Mouse (Mus musculus) left cerebral cortex, postnatal 14 days (tissue): ENCODE measurements around the gene Sfta2. TPM values are rescaled to one million over a fixed set of nuclear protein-coding genes. Genes with fewer than 3 reads are reported as not detected.

Source experiments
- DNase-seq, 2 experiments: peaks; one replicate each; pipeline ENCODE4 v3.0.0; 2021 to 2022; ENCODE audit warnings: low spot score in 2 of 2, mixed read lengths in 1 of 2
- intact Hi-C: fragments of 180-260 bp; cut with DNase I; formaldehyde crosslinking; loops from one replicate; pipeline ENCODE4 v1.15.1; 2025
- total RNA-seq, 2 experiments: library from RNA; stranded (reverse); gene quantifications; 2 replicates each; pipeline ENCODE4 v1.2.3; 2021

The Sfta2 gene
- total RNA-seq, 2 experiments from 2014 or later: not detected

GRCm38 (mm10) chr17:35697759-35698500, 96.6 kb downstream of the Sfta2 start:
- intact Hi-C loops: loop anchor here (5.0 kb wide), 1 partner anchor 39 kb away; no protein-coding TSS in a partner anchor
- peak; percentile 42 to 78 for DNase-seq

GRCm38 (mm10) chr17:35698501-35698883, 97.1 kb downstream of the Sfta2 start:
- no peak for DNase-seq
- intact Hi-C loops: loop anchor here (5.0 kb wide), 1 partner anchor 39 kb away; no protein-coding TSS in a partner anchor

GRCm38 (mm10) chr17:35699919-35700318, 98.6 kb downstream of the Sfta2 start:
- intact Hi-C loops: loop anchor here (5.0 kb wide), 1 partner anchor 37 kb away; no protein-coding TSS in a partner anchor
- DNase-seq: peak; percentile 55 to 63

Other genes starting within 250 kb of the Sfta2 start
- 1 to 10 TPM in 1 of 2 experiments, under 1 TPM in 1; 0.85 to 1.4 TPM for gene H2-Q4, start 221.9 kb upstream of the Sfta2 start, total RNA-seq
- gene H2-Q6, start 176.7 kb upstream of the Sfta2 start, total RNA-seq: not detected
- gene H2-Q7, start 162.4 kb upstream of the Sfta2 start, total RNA-seq: under 1 TPM; 0.35 to 0.36 TPM
- under 1 TPM; 0.13 to 0.27 TPM for gene H2-Q10, start 131.5 kb upstream of the Sfta2 start, total RNA-seq
- under 1 TPM in 1 of 2 experiments, not detected in 1; 0.25 TPM for gene Pou5f1, start 95.5 kb upstream of the Sfta2 start, total RNA-seq
- gene Tcf19, start 84.7 kb upstream of the Sfta2 start, total RNA-seq: 1 to 10 TPM; 8.6 to 9.5 TPM
- 1 to 10 TPM; 8.1 to 9.1 TPM for gene Cchcr1, start 84.4 kb upstream of the Sfta2 start, total RNA-seq
- gene Psors1c2, start 68.3 kb upstream of the Sfta2 start, total RNA-seq: under 1 TPM; 0.55 to 0.72 TPM
- gene Cdsn, start 49.4 kb upstream of the Sfta2 start, total RNA-seq: under 1 TPM; 0.68 to 0.79 TPM
- not detected for gene 2300002M23Rik, start 34.1 kb upstream of the Sfta2 start, total RNA-seq
- gene Gm9573, start 25.1 kb downstream of the Sfta2 start, total RNA-seq: not detected
- gene Mucl3, start 42.1 kb downstream of the Sfta2 start, total RNA-seq: not detected
- 10 to 100 TPM; 31.1 to 40.8 TPM for gene Vars2, start 66.0 kb downstream of the Sfta2 start, total RNA-seq
- gene Gtf2h4, start 72.2 kb downstream of the Sfta2 start, total RNA-seq: 10 to 100 TPM; 23.0 to 26.2 TPM
- gene Ddr1, start 103.1 kb downstream of the Sfta2 start, total RNA-seq: 10 to 100 TPM; 46.1 to 52.8 TPM
- 1 to 10 TPM; 5.4 to 5.7 TPM for gene Ier3, start 220.1 kb downstream of the Sfta2 start, total RNA-seq
- 100 to 1,000 TPM; 153 to 168 TPM for gene Flot1, start 221.7 kb downstream of the Sfta2 start, total RNA-seq
- 100 to 1,000 TPM; 771 to 797 TPM for gene Tubb5, start 236.8 kb downstream of the Sfta2 start, total RNA-seq
- 10 to 100 TPM; 10.7 to 14.6 TPM for gene Mdc1, start 240.0 kb downstream of the Sfta2 start, total RNA-seq